Mouse (Mus musculus): ENCODE data around the gene Bet1l.

DNA sequence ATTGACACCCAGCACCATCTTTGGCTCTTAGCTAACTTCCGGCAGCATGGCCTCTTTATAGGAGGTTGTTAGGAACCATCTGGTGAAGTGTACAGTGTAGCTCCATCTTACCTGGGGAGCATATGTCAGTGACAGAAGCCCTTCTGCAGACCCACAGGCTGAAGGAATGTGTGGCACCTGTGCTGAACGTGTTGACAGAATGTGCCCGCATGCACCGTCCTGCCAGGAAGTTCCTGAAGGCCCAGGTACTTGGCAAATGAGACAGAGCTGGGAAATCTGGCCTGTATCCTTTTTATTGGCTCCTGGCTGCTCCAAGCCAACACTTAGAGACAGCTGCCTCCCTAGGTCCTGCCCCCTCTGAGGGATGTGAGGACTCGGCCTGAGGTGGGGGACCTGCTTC lies 3.4 kb upstream of the Bet1l start:
- TF ChIP-seq CTCF (IDR thresholded peaks at IDR 0.05; ENCODE audit: borderline replicate concordance, insufficient read depth, low read length), result no peak
- TF ChIP-seq POLR2A (IDR thresholded peaks at IDR 0.05; ENCODE audit: low read depth, low read length), result no peak

Data from embryonic fibroblast, embryonic 13.5 days (primary cell).